Mouse (Mus musculus) gastrocnemius, postnatal 36 days (tissue): ENCODE data around the gene Gm12184. TPM values are rescaled to one million over a fixed set of nuclear protein-coding genes. Genes with fewer than 3 reads are reported as not detected.
"Not testable (repeated sequence)": the region's sequence is repeated elsewhere in the genome, so short reads cannot be mapped to it uniquely, and the experiment has no call there.

Experiments
- DNase-seq, 2 experiments: peaks; one replicate each; pipeline ENCODE4 v3.0.0; 2022
- intact Hi-C: fragments of 180-260 bp; cut with DNase I; formaldehyde crosslinking; loops from one replicate; pipeline ENCODE4 v1.15.1; 2025
- total RNA-seq, 2 experiments: library from RNA; stranded (reverse); gene quantifications; 2 replicates each; pipeline ENCODE4 v1.2.3; 2021

Gene Gm12184
- total RNA-seq, 2 experiments from 2014 or later = 0.61 to 0.91 TPM

- intact Hi-C loops = no loop called here
- no peak for DNase-seq
Observed at GRCm38 (mm10) chr11:48807563-48808303, 18.7 kb downstream of the Gm12184 start.

GRCm38 (mm10) chr11:48806856-48807562 lies 19.4 kb downstream of the Gm12184 start:
- DNase-seq = no peak
- intact Hi-C loops = no loop called here

- intact Hi-C loops = no loop called here
Observed at GRCm38 (mm10) chr11:48804922-48805321, 21.5 kb downstream of the Gm12184 start.

GRCm38 (mm10) chr11:48803988-48804387 lies 22.5 kb downstream of the Gm12184 start:
- intact Hi-C loops = no loop called here
- DNase-seq = no peak

More at GRCm38 (mm10) chr11:48804922-48805321, 21.5 kb downstream of the Gm12184 start:
- no peak for DNase-seq

DNA sequence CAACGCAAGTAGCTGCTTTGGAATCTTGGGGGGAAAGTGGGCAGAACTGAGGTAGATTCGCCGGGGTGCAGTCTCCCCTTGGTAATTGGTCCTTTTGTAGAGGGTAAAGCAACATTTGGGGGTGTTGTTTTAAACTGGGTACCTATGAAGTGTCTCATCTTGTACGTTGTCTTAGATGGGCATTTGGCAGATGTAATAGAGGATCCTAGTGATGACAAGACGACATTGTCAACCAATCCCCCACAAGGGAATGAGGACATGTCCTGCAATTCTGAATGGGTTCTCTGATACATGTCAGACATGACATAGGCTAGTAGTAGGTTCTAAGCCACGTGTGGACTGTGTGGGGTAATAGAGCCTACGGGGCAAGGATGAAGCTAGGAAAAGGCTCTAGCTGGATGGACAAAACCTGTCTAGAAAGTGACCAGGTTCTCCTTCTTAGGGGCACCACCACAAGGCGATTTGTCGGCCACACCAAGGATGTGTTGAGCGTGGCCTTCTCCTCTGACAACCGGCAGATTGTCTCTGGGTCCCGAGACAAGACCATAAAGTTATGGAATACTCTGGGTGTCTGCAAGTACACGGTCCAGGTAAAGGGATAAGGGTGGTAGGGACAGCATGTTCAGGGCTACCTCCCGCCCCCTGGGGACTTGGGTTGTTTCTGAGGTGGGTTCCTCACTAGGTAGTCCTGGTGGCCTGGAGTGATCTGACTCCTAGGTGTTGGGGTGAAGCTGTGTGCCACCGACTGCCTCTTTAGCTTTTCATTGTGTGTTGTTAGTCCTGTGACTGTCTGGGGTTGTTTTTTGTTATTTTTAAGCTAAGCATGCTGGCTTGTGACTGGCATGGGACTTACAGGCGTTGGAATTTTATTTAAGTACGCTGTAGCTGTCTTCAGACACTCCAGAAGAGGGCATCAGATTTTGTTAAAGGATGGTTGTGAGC lies 24.4 kb downstream of the Gm12184 start:
- intact Hi-C loops = loop anchor here (2.0 kb wide), 1 partner anchor 15 kb away; the partner anchor contains the start of gene Trim41
- no peak for DNase-seq

DNA sequence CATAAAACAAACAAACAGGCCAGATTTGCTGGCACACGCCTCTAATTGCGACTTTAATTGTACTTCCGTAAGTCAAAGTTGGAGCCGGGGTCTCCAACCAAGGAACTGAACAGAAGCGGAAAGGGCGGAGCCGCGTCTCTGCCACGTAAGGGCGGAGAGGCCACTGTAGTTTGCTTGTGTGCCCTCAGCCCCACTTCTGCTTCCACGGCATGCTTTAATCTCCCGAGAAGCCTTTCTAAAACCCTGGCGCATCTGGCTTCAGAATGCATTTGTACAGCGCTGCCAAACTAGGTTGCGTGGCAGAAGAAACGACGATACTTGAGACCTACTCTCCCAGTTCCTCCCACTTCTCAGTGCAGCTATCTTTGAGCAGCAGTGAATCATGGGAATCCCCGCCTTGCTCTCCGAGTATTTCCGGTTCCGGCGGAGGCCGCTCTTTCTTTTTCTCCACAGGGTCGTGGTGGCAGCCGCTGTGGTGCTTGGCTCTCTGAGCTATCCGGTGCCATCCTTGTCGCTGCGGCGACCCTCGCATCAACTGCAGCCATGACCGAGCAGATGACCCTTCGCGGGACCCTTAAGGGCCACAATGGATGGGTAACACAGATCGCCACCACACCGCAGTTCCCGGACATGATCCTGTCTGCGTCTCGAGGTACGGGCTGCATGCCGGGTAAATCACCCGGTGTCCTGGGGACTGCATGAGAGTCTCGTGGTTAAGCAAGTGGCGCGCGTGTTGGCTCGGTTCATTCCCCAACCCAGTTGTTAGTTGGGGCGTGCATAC lies 26.3 kb downstream of the Gm12184 start, which contains the start of gene Rack1:
Rack1 (plus strand) TSS at position 412 of the 781 bp plus-strand sequence.
- intact Hi-C loops = loop anchor here (2.0 to 10.0 kb wide), 2 partner anchors 17 to 445 kb away; partner anchors contain the start of genes Mgat1 and Trim41
- DNase-seq = peak; percentile 80 to 86

DNA sequence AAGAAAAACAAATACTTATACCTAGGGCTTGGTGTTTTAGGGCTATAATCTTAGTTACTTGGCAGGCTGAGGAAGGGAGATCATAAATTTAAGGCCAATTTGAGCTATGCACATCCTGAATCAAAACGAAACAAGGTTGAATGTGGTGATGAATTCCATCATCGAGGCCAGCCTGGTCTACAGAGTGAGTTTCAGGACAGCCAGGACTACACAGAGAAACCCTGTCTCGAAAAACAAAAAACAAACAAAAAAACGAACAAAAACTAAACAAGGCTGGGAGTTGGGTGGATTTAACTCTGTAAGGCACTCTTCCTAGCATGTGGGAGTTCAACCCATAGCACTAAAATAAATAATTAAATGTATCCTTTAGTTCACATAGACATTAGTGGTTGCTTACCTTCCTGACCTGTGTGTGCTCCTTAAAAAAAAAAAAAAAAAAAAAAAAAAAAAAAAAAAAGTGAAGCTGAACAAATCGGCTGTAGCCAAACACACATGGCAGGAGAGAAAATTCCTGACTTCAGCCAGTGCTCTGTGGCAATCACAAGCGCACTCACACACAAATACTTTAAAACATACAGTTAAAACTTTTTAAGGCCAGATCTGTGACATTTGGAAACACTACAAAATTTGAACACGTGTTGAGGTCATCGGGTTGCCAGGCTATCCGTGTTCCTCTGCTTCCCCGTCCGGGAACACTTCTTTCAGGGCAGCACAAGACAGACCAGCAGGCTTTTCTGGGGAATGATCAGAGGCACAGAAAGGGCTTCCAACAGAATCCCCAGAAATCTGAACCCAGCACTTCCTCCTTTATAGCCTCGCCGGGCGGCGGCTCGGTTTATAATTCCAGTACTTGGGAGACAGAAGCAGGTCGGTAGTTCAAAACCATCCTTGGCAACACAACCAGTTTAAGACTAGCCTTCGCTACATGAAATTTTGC lies 27.2 kb downstream of the Gm12184 start:
- intact Hi-C loops = loop anchor here (10.0 kb wide), 1 partner anchor 446 kb away; the partner anchor contains the start of gene Mgat1
- no peak for DNase-seq

DNA sequence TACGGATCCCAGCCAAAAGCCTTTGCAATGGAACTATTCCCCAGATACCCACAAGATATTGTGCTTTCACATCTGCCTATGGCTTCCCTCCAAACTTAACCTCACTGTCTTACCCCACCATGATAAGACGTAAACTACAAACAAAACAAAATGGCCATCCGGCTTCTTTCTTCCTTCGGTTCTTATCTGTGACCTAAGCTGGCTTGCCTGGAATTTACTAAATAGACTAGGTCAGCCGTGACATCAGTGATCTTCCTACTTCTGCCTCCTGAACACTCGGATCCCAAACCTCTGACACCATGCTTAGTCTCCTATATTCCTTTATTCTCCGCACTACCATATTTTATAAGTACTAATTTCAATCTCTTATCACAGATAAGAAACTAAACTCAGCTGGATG lies 28.1 kb downstream of the Gm12184 start:
- intact Hi-C loops = loop anchor here (10.0 kb wide), 1 partner anchor 446 kb away; the partner anchor contains the start of gene Mgat1
- no peak for DNase-seq

DNA sequence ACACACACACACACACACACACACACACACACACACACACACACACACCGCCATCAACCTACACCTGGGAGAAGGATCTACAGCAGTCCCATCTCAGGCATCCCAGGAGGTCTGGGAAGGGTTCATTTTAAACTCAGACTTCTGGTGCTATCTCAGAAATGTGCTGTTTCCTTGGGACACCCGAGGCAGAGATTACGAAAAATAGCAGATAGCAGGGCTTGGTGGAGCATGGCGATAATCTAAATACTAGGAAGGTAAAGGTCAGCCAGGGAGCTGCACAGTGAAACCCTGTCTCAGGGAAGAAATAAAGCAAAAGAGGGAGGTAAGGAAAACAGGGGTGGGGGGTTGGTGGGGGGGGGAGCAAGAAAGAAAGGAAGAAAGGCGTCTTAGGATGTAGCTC lies 29.2 kb downstream of the Gm12184 start:
- intact Hi-C loops = loop anchor here (10.0 kb wide), 1 partner anchor 448 kb away; the partner anchor contains the start of gene Mgat1
- DNase-seq = no peak

GRCm38 (mm10) chr11:48796290-48796689 lies 30.2 kb downstream of the Gm12184 start:
- intact Hi-C loops = loop anchor here (10.0 kb wide), 1 partner anchor 449 kb away; the partner anchor contains the start of gene Mgat1
- no peak for DNase-seq

DNA sequence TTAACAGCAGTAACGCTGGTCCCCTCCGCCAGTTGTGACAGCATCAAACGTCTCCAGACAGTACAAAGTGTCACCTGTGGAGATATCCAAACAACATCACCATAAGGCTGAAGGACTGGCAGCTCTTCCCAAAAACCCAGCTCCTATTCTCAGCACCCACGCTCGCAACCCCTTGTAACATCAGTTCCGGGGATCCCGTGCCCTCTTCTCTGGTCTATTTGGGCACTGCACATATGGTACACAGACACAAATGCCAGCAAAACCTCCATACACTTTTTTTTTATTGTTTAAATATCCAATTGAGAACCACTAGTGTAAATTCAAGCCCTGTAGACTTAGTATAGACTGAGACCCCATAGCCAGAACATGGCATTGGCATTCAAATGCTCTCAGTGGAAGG lies 31.2 kb downstream of the Gm12184 start:
- no peak for DNase-seq
- intact Hi-C loops = loop anchor here (10.0 kb wide), 1 partner anchor 450 kb away; the partner anchor contains the start of gene Mgat1

GRCm38 (mm10) chr11:48793184-48793583 lies 33.3 kb downstream of the Gm12184 start:
- DNase-seq = no peak
- intact Hi-C loops = loop anchor here (10.0 kb wide), 1 partner anchor 452 kb away; the partner anchor contains the start of gene Mgat1

- intact Hi-C loops = loop anchor here (10.0 kb wide), 1 partner anchor 453 kb away; the partner anchor contains the start of gene Mgat1
- not testable (repeated sequence) for DNase-seq
Observed at GRCm38 (mm10) chr11:48791894-48792293, 34.6 kb downstream of the Gm12184 start.

- DNase-seq = no peak
- intact Hi-C loops = loop anchor here (1.0 to 10.0 kb wide), 2 partner anchors 66 to 454 kb away; partner anchors contain the start of gene Mgat1
Observed at GRCm38 (mm10) chr11:48790946-48791345, 35.5 kb downstream of the Gm12184 start.

- DNase-seq = peak; percentile 82 to 83
- intact Hi-C loops = loop anchor here (1.0 to 10.0 kb wide), 2 partner anchors 67 to 455 kb away; partner anchors contain the start of gene Mgat1
Observed at GRCm38 (mm10) chr11:48789973-48790823, 36.3 kb downstream of the Gm12184 start.

DNA sequence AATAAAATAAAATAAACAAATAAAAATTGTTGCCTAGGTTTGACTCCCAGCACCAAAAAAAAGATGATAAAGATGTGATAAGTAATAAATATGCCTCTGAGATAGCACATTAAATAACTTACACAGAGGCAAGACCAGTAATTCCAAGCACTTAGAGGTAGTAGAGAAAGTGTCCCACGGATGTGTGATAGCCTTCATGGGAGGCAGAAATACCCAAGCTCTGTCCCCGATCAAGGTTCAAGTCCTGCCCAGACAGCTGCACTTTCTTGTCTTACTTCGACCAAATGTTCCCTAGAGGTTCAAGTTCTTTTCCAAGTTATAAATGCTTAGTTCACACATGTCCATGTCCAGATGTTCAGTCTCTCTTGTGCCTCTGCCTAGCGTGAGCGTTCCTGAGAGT lies 37.2 kb downstream of the Gm12184 start:
- intact Hi-C loops = no loop called here
- DNase-seq = no peak
